ENCODE assay signal across 26 mouse cellular contexts in the genomic region with DNA sequence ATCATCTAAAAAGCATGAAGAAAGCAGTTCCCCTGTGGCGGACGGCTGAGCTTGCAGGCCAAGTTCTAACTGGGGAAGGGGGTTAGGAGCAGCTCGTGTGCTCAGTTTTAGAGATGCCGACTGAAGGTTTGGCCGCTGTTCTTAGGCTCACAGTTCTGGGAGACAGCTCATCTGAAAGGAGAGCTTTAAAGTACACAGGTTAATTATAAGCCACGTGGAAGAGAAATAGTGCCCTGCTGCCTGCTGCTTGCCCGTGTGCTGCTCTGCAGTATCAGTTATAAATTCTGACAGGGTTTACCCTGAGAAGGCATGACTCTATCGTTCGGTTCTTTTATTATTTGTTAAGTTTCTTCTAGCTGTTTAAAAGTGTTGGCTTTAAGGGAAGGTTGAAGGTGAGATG.
"Had no signal": no experiment of that assay in that cellular context is flagged by ENCODE, and none has a peak within 500 bp of the region (broad histone marks: within the 10 kb centered on the region; RNA-seq: fewer than 3 reads in every experiment).

No protein-coding gene starts in this region.

- ATAC-seq: forebrain, embryonic 16.5 days; hindbrain, postnatal 0 days had no signal

- H3K27me3 ChIP-seq: heart, embryonic 13.5 days; heart, embryonic 15.5 days; hindbrain, embryonic 13.5 days; hindbrain, embryonic 15.5 days; limb, embryonic 12.5 days; liver, embryonic 13.5 days had no signal

- H3K4me1 ChIP-seq: heart, embryonic 13.5 days; heart, embryonic 15.5 days; hindbrain, embryonic 10.5 days; hindbrain, embryonic 13.5 days; hindbrain, embryonic 15.5 days; limb, embryonic 10.5 days; limb, embryonic 12.5 days; liver, embryonic 13.5 days had no signal

- H3K9ac ChIP-seq: heart, embryonic 13.5 days; heart, embryonic 15.5 days; hindbrain, embryonic 13.5 days; hindbrain, embryonic 15.5 days; limb, embryonic 12.5 days; liver, embryonic 13.5 days had no signal

- H3K4me3 ChIP-seq: gastrocnemius, adult 2 months; heart, adult 2 months; heart, embryonic 13.5 days; heart, embryonic 15.5 days; hindbrain, embryonic 10.5 days; hindbrain, embryonic 13.5 days; hindbrain, embryonic 15.5 days; left cerebral cortex, adult 2 months; limb, embryonic 10.5 days; limb, embryonic 12.5 days; liver, embryonic 13.5 days had no signal

- H3K4me2 ChIP-seq: heart, embryonic 11.5 days; heart, embryonic 13.5 days; heart, embryonic 15.5 days; hindbrain, embryonic 13.5 days; hindbrain, embryonic 15.5 days; limb, embryonic 12.5 days; liver, embryonic 11.5 days; liver, embryonic 13.5 days had no signal

- H3K9me3 ChIP-seq: heart, embryonic 13.5 days; heart, embryonic 15.5 days; hindbrain, embryonic 10.5 days; hindbrain, embryonic 13.5 days; hindbrain, embryonic 15.5 days; limb, embryonic 10.5 days; limb, embryonic 12.5 days; liver, embryonic 13.5 days had no signal

- DNase-seq: gastrocnemius, adult 2 months; gastrocnemius, postnatal 10 days; gastrocnemius, postnatal 25 days; heart, adult 2 months; heart, postnatal 14 days; heart, postnatal 36 days; kidney, adult 11 months; kidney, adult 8-10 months; kidney, postnatal 14 days; kidney, postnatal 36 days; layer of hippocampus, adult 9-11 months; liver; liver, embryonic 13.5 days had no signal

- H3K27ac ChIP-seq: gastrocnemius, adult 2 months; heart, adult 2 months; heart, embryonic 13.5 days; heart, embryonic 15.5 days; hindbrain, embryonic 10.5 days; hindbrain, embryonic 13.5 days; hindbrain, embryonic 15.5 days; hindbrain, postnatal 0 days; kidney, postnatal 0 days; left cerebral cortex, adult 2 months; limb, embryonic 10.5 days; limb, embryonic 12.5 days; liver, embryonic 13.5 days had no signal
